Mouse (Mus musculus): ENCODE data around the gene Spin2-ps6. TPM values are rescaled to one million over a fixed set of nuclear protein-coding genes. Genes with fewer than 3 reads are reported as not detected.
"Not testable (repeated sequence)": the region's sequence is repeated elsewhere in the genome, so short reads cannot be mapped to it uniquely, and the experiment has no call there.

Gene Spin2-ps6
- polyA plus RNA-seq (2015; fragmentation: Nextera tagmentation; extraction: Ambion mirVana): not detected in 2 replicates

- H3K4me2 ChIP-seq; H3K9ac ChIP-seq; ATAC-seq (ENCODE audit: insufficient read depth); H3K27me3 ChIP-seq; H3K36me3 ChIP-seq (replicated peaks); H3K27ac ChIP-seq (replicated peaks); H3K4me3 ChIP-seq (replicated peaks); H3K9me3 ChIP-seq (replicated peaks); H3K4me1 ChIP-seq (replicated peaks): not testable (repeated sequence)
- 80% methylated on average over 1 of the region's 3 CpGs for WGBS (ENCODE audit: insufficient replicate concordance)
Measured at GRCm38 (mm10) chrX:33234569-33234968, at the start of gene Spin2-ps6. TSS of gene Spin2-ps6 (plus strand) at chrX:33234869.

Other genes with a start within 250 kb of the Spin2-ps6 start
- gene Btbd35f12, start 78.5 kb downstream of the Spin2-ps6 start, polyA plus RNA-seq (2015; fragmentation: Nextera tagmentation; extraction: Ambion mirVana): not detected in 2 replicates

Data from liver, embryonic 15.5 days (tissue).